Mouse (Mus musculus) T-helper 1 cell (primary cell): ENCODE data around the gene Slc35c2.

Experiments
- in situ Hi-C: fragments of 300-600 bp; cut with MboI, MseI; formaldehyde crosslinking; loops from one replicate; pipeline ENCODE4 v1.15.1; 2025; ENCODE audit warnings: high pct_unique_total_duplicates

Gene Slc35c2

DNA sequence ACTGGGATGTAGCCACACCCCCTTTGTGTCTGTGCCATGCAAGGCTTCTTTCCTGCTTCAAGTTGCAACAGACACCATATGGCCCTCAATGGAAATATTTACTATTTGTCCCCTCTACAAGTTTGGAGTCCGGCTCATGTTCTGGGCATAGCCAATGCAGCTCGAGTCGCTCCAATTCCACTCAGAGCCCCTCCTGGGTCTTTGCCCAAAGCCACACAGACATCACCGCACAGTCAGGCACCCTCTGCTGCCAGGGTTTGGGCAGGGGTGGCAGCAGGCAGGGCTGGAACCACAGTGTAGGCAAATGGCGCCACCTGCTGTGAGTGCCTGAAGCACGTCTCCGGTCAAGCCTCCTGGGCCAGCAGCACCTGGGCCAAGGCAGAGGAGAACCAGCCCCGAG is 11.8 kb downstream of the Slc35c2 start:
- in situ Hi-C loops: no loop called here

DNA sequence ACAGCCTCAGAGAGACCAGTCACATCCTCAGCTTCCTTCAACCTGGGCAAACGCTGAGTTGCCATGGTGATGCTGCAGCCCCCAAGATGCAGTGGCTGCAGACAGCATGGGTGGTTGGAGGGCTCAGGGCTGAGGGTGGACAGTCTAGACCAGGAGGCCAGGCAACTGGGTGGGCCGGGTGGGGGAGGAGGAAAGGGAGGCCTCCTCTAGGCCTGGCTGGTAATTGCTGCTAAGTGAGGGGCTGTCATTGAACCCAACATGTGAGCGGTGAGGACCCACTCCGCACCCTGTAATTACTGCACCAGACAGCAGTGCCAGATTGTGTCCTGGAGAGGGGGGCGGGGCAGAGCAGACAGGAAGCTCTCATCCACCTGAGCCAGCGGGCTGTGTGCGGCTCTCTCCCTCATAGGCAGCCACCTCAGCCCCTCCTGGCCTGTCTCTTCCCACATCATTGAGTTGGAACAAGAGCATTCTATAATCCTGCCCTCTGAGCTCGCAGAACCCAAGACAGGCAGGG is 12.5 kb downstream of the Slc35c2 start:
- in situ Hi-C loops: no loop called here

DNA sequence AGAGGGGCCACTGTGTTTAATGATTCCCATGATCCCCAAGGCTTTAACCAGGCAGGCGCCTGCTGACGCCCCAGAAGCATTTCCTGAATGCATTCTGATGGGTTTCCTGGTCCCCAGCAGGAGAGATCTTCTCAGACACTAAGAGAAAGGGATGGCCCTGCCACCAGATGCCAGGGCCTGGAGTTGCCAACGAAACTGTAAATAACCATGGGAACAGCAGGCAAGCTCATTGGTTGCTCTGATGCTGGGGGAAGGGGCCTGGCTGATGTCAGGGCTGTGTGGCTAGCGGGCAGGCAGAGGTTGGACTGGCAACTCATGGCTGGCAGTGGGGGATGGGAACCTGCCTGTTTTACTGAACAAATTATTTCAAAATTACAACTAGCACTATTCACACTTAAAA is 14.1 kb downstream of the Slc35c2 start:
- in situ Hi-C loops: loop anchor here (5.0 kb wide), 2 partner anchors 41 to 196 kb away; partner anchors contain the start of gene Cdh22

DNA sequence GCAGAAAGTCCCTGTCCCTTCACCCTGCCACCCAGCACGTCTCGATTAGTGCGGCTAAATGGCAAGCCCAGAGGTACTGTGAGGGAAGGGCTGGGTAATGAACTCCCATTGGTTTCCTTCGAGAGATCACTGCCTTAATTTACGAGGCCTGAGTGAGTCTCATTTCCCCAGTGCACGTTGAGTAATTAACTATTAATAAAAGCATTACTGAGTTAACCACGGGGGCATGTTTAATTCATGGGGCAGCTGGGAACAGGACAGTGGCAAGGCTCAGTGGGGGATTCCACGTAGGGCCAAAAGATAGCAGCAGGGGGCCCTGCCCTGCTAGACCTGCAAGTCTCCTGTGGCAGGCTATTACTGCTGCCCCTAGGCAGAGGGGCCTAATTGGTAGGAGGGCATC is 16.3 kb downstream of the Slc35c2 start:
- in situ Hi-C loops: loop anchor here (5.0 kb wide), 2 partner anchors 39 to 194 kb away; partner anchors contain the start of gene Cdh22

DNA sequence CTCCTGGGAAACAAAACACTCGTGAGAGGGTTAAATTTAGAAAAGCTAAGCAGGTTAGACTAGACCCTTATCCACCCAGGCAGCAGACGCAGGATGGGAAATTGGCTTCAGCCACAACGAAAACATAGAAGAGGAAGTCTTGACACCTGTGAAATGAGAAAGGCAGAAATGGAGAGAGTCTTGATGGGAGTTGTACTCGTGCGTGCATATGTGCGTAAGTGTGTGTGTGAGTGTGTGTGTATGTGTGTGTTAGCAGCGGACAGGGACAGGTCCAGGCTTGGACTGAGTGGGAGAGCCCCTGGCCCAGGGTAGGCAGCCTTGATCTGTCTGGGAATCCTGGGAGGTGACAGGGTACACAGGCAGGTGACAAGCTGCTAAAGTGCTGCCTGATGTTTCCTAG is 16.8 kb downstream of the Slc35c2 start:
- in situ Hi-C loops: loop anchor here (5.0 kb wide), 2 partner anchors 39 to 194 kb away; partner anchors contain the start of gene Cdh22

DNA sequence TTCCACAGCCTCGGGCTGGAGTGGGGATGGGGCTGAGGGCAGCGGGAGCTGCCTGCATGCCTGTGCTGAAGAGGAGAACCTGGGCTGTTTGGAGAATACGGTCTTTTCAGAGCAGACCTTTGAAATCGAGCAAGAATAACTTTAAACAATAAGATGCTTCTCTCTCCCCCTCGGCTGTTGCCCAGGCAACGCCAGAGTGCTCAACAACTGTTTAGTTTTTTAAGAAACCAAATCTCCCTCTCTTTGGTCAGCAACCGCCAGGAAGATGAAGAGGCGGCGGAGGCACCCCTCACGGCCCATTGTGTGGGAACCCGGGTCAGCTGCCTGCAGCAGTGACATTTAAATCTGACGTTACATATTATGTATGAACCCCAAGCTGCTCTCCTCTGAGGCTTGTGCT is 20.9 kb downstream of the Slc35c2 start:
- in situ Hi-C loops: no loop called here

DNA sequence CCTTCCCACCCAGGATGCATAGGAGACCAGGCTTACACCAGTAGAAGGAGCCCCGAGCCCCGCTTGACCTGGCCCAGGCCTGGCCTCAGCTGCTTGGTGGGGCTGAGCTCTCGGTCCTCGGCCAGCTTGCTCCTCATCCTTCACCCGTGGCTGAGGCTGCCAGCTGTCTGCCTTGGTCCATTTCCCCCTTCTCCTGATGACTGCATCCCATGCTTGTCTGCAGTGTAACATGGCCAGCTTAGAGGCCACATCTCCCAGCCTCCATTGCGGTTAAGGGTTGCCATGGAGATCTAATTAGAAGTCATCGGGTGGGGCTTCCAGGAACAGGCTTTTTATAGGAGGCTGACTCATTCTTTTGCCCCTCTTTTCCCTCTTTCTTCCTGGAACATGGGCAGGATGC is 23.8 kb downstream of the Slc35c2 start:
- in situ Hi-C loops: no loop called here

DNA sequence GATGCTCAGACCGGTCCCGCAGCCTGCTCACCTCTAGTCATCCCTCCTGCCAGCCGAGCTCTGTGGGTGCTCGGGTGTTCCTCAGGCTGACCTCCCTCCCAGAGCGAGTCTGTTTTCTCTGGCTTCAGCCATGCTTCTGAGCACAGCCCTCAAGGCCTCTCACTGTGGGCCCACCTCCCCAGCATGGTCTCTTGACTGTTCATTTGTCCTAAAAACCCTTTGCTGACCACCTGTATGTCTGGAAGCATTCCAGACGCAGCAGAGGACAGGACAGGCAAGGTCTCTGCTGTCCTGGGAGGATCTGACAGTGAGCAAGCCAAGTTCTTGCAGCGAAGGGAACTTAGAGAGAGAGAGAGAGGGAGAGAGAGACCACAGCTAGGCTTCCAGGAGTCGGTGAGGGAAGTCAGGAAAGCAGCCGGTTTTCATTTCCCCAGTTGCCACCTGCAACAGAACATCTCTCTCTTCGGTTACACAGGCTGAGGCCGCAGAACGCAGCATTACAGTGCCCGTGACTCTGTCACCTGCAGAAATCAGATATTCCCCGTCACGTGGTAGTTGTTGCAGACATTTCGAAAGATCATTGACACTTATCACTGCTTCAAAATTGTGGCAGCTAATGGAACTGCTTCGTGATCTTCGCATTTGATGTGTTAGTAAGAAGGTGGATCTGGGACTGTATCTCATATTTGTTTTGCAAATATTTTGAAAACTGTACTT is 25.2 kb downstream of the Slc35c2 start:
- in situ Hi-C loops: no loop called here

DNA sequence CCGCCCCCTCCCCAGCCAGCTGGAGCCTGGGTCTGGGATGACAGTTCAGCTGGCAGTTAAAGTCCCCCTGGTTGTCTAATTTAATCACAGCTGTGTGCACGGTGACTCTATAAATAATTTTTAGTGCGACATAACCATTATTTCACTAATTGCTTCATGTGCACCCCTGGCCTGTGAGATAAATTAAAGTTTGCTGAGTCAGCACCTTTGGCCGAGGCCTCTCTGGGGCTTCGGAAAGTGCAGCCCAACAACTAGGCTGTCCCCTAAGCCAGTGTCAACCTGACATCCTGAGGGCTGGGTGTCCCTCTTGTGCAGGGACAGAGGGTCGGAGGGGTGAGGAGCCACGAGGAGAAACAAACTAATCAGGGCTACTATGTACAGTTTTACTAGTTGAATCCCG is 27.8 kb downstream of the Slc35c2 start:
- in situ Hi-C loops: no loop called here

DNA sequence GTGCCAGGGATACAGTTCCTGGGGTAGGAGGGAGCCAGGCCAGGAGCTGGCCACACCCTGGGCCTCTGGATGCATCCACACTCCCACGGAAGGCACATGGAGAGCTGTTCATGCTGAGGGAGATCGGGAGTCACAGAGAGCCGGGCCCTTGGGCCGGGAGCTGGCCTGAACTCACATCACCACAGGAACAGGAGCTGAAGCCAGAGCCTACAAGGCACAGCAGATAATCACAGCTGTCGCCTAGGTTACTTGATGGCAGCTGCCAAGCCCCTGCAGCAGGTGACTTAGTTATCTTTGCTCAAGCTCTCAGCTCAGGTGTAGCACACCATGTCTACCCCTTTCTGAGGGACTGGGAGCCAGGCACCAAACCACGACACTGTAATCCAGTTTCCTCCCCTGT is 29.3 kb downstream of the Slc35c2 start:
- in situ Hi-C loops: no loop called here

DNA sequence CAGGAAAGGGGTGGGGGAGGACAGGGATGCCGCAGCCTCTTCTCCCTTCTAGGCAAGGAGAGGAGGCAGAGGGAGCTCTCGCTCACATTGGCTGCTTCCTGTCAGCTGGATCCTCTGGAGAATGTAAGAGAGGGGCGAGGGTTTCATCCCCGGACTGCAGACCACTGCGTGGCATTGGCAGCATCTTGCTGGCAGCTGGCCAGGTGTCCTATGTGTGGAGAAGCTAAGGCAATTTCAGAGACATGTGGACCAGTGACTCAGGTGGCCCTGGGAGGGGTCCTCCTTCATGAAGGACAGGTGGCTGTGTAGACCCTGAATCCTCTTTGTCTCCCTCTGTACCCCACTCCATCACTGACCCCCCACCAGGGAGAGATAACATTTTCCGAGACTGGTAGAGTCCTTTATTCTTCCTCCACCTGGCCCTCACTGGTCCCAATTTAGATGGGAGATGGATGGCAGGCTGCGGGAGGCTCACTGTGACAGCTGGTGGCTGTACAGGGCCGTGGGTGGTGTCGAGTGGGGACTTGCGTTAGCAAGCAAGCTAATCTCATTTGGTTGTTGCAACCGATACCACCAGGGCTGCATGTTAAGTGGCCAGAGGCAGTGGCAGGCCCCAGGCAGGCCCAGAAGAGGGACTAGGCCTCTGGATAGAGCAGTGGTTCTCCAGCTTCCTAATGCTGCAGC is 30.4 kb downstream of the Slc35c2 start:
- in situ Hi-C loops: no loop called here

DNA sequence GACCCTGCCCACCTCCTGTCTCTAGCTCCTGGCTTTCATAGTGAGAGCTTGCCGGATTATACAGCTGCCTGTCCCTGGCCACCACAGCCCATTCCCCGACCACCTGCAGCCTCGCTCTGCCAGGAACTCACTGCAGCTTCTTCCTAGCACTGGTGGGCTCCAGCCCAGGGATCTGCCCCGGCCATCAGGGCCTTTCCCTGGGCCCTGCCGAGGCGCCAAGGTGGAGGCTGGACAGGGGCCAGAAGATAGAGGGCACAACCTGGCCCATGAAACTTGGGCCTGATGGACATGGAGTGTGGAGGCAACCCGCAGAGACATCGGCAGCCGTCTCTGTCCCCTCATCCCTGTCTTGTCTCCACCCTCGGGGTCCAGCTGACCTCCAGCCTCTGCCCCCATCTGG is 31.5 kb downstream of the Slc35c2 start:
- in situ Hi-C loops: no loop called here

DNA sequence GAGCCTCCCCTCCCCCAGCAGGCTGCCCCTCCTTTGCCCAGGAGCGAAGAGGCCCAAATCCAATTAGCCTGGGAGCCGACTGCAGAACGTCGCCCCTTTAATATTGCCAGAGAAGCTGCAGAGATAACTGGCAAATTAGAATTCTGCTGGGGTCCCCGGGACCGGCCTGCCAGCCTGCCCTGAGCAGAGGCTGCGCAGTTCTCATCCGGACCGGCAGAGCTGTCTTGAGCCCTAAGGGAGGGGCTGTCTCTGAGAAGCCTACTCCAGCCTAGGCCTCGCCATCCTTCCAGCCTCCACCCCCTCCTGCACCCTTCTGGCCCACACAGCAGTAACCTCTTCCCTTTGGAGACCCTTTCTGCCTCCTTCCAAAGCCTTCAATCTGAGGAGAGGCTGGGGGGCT is 33.8 kb downstream of the Slc35c2 start:
- in situ Hi-C loops: no loop called here

DNA sequence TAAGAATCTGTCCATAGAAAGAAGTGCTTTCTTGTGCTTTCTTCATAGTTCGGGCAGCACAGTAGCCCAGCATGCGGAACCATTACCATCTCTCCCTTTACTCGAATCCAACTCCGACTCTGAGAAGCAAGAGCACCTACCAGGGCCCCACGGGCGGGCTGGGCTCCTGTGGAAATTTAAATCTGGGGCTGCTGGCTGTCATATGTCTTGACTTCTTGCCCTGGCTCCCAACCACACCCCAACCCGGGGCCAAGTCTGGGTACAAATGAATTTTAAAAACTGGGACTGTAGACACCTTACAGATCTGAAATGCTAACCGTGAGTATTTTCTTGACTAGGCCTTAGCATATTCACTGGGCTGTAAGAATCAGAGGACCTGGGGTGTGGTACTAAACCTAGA is 34.4 kb downstream of the Slc35c2 start:
- in situ Hi-C loops: no loop called here

DNA sequence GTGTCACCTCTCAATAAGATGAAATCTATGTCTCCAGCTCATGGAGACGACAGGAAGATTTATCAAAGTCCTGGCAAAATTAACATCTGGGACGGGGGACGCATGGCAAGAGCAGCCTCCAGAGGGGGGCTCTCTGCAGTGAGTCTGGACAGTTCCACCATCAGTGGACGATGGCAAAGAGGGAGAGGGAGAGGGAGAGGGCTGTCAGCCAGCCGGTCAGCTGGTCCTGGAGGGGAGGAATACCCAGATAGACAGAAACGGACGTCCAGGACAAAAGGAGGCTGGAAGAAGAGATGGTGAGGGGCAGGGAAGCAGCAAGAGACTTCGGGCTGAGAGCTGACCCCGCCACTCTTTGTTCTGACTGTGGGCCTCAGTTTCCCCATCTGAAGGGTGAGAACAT is 34.9 kb downstream of the Slc35c2 start:
- in situ Hi-C loops: no loop called here

DNA sequence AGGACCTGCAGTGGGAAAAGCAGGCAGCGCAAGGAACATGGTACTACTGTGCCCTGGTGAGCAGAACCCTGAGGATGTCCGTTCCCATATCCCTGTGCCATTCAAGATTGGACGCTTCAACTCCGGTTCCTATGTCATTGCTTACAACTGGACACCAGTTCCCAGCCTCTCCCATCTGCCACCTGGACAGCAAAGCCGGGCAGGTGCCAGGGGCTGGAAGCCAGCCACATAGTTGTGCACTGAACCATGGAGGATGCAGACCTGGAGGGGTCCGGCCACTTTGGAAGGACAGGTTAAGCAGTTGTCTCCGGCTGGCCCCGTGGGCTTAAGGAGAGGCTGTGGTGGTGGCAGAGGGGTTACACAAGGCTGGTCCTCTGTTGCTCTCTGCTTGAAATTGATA is 35.3 kb downstream of the Slc35c2 start:
- in situ Hi-C loops: no loop called here

DNA sequence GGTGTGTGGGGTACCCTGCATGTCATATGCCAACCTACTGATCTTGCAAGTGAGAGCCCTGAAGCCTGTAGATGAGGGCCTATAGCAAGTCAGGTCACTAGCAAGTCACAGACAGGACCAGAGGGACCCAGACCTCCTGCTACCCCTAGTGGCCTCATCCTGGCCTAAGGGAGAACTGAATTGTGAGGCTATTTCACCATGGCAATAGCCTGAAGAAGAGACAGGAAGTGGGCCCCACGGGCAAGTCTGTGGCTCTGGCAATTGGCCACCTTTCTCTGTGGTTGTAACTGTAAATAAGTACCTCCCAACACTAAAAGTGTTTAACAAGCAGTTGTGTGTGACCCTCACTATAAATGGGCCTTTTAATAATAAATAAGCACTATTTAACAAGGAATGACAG is 36.8 kb downstream of the Slc35c2 start:
- in situ Hi-C loops: no loop called here

DNA sequence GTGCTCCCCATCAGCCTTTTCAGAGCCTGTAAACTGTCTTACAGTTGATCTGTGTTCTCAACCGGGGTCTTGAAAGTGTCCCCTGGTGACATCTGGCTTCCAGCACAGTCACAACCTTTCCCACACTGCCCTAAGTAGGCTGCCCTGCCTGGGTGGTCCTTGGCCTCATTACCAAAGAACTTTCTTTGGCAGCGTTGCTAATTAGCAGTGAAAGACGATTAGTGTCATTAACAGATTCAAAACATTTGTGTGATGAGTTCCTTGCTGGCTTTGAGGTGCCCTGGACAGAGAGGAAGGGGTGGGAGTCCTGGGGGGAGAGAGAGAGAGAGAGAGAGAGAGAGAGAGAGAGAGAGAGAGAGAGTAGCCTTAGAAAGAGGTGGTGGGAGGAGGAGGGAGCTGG is 38.7 kb downstream of the Slc35c2 start:
- in situ Hi-C loops: no loop called here

DNA sequence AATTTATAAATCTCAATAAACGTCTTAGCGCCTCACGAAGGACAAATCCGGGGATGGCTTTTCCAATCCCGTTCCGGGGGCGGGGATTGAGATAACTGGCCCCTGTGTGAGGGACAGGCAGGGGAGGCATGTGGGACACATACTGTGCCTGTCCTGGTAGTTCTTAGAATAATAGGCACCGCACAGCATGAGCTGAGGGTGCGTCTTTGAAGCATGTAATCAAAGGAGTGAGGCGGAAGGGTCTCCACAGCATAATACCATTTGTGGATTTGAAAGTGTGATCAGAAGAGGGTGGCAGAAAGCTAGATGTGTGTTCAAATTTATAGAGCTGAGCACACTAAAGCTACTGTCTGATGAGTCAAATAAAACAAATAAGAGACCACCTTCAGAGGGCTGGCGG is 41.3 kb downstream of the Slc35c2 start:
- in situ Hi-C loops: no loop called here

DNA sequence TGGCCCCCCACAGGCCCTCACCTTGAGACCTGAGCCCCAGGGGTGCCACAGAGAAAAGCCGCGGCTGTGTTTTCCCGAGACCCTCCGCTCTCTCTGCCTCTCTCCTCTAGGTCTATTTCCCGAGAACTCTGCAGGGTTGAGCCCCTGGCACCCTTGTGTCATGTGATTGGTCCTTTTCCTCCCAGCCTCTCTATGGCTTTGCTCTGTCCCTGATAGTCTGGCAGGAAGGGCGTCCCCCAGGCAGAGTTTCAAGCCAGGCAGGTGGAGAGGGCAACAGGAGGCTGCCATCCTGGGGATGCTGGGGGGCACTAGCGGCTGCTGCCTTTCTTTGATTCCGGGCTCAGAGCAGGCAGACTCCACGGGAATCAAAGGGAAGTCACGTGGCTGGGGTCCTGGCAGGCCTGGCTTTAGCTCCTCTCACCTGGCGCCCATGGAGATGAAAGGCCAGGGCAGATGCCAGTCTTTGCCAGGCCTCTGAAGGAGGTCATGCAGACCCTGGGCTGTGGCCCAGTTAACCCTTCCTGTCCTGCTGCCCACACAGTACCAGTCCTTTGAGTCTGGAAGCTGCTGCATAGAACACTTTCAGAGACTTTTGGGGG is 44.4 kb downstream of the Slc35c2 start:
- in situ Hi-C loops: no loop called here

DNA sequence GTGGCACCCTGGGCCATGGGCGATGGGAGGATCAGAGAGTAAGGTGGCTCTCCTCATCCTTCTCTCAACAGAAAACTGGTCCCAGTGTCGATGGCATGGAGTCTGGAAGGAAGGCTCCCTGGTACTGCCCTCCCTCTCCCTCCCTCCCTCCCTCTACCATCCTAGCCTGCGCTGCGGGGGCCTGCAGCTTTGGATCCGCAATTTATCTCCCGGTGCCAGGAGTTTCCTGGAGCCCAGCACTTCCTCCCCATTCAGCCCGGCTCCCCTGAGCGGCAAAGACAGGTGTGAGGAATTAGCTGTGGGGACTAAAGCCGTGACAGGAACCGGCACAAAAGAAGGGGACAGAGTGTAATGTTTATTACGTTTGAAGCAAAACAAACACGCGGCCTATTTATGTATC is 45.1 kb downstream of the Slc35c2 start:
- in situ Hi-C loops: no loop called here

DNA sequence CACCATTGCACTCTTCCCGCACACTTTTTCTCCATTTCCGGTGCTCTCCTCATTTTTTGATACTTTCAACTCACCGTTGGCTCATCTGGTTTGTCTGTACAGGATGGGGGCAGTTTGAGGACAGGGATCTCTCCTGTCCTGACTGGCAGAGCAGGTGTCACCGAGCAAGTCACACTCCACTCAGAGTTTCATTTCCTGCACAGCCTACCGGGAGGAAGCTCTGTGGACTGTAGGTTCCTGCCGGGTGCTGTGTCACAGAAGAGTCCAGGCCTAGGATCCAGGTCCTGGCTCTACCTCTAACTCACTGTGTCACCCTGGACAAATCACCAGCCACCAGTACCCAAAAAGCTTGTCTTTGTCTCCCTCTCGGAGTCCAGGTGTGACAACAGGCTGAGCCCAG is 45.9 kb downstream of the Slc35c2 start:
- in situ Hi-C loops: no loop called here

DNA sequence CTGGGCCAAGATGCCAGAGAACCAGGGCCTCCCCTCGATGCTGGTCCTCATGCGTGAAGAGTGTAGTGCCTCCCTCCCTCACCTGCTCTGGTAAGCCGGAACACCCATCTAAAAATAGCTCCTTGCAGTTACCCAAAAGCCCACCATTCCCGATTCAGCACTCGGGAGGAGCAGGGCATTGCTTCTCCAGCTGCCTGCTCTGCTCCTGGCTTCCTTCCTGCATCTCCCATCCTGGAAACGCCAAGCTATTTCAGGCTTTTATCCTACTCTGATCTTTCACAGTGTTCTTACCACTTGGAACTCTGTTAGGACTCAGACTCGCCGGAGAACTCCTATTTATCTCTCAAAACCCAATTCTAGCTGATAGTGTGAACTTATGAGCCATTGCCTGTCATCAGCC is 47.3 kb downstream of the Slc35c2 start:
- in situ Hi-C loops: no loop called here
